Mouse (Mus musculus): ENCODE data around the gene Ggps1. TPM values are rescaled to one million over a fixed set of nuclear protein-coding genes. Genes with fewer than 3 reads are reported as not detected.

The Ggps1 gene
- polyA plus RNA-seq, 1 experiment from 2014 or later: 75.6 TPM

GRCm38 (mm10) chr13:14014540-14014939 lies 48.7 kb downstream of the Ggps1 start:
- 94% methylated on average over 4 of the region's 4 CpGs for WGBS

GRCm38 (mm10) chr13:14014001-14014400 lies 49.3 kb downstream of the Ggps1 start:
- Histone ChIP-seq H3K4me2 (ENCODE audit: low read depth, low read length) (no peak overlapping the region), H3K27me3 (ENCODE audit: control insufficient read depth, insufficient read depth, low read length) (no peaks in the 10 kb centered on the region), H3K36me3 (replicated peaks; ENCODE audit: control insufficient read depth, insufficient read depth, low read depth, low read length) (no peaks in the 10 kb centered on the region; the same call in 1 of the 2 replicates), H3K4me3 (ENCODE audit: low read depth, low read length) (no peak overlapping the region), H3K9me3 (replicated peaks; ENCODE audit: control insufficient read depth, low read length) (no peaks in the 10 kb centered on the region), H3K9ac (replicated peaks; ENCODE audit: low read length) (no peak overlapping the region), H3K4me1 (ENCODE audit: control insufficient read depth, insufficient read depth, low read length) (no peaks in the 10 kb centered on the region), H3K27ac (replicated peaks; ENCODE audit: low read depth, low read length) (no peak overlapping the region)
- ATAC-seq (replicated peaks; ENCODE audit: insufficient number of reproducible peaks, low FRiP score, low TSS enrichment, low read depth) (no peak), DNase-seq (ENCODE audit: low spot score) (no peak)
- 95% methylated on average over 2 of the region's 2 CpGs for WGBS

More at GRCm38 (mm10) chr13:14014540-14014939, 48.7 kb downstream of the Ggps1 start:
- DNase-seq (ENCODE audit: low spot score) (no peak), ATAC-seq (replicated peaks; ENCODE audit: insufficient number of reproducible peaks, low FRiP score, low TSS enrichment, low read depth) (no peak)
- Histone ChIP-seq H3K4me3 (ENCODE audit: low read depth, low read length) (no peak overlapping the region), H3K27me3 (ENCODE audit: control insufficient read depth, insufficient read depth, low read length) (no peaks in the 10 kb centered on the region), H3K4me1 (ENCODE audit: control insufficient read depth, insufficient read depth, low read length) (no peaks in the 10 kb centered on the region), H3K4me2 (ENCODE audit: low read depth, low read length) (no peak overlapping the region), H3K9ac (replicated peaks; ENCODE audit: low read length) (no peak overlapping the region), H3K36me3 (replicated peaks; ENCODE audit: control insufficient read depth, insufficient read depth, low read depth, low read length) (peaks cover 2% of the 10 kb centered on the region), H3K9me3 (replicated peaks; ENCODE audit: control insufficient read depth, low read length) (no peaks in the 10 kb centered on the region), H3K27ac (replicated peaks; ENCODE audit: low read depth, low read length) (no peak overlapping the region)

- H3K27ac ChIP-seq (replicated peaks; ENCODE audit: low read depth, low read length): no peak overlapping the region
- no peaks in the 10 kb centered on the region for H3K9me3 ChIP-seq (replicated peaks; ENCODE audit: control insufficient read depth, low read length)
- H3K36me3 ChIP-seq (replicated peaks; ENCODE audit: control insufficient read depth, insufficient read depth, low read depth, low read length): no peaks in the 10 kb centered on the region; the same call in 1 of the 2 replicates
- ATAC-seq (replicated peaks; ENCODE audit: insufficient number of reproducible peaks, low FRiP score, low TSS enrichment, low read depth) (no peak), DNase-seq (ENCODE audit: low spot score) (no peak)
- no peak overlapping the region for H3K9ac ChIP-seq (replicated peaks; ENCODE audit: low read length)
- no peak overlapping the region for H3K4me2 ChIP-seq (ENCODE audit: low read depth, low read length)
- 94% methylated on average over 4 of the region's 4 CpGs for WGBS
- H3K4me3 ChIP-seq (ENCODE audit: low read depth, low read length): no peak overlapping the region
- no peaks in the 10 kb centered on the region for H3K4me1 ChIP-seq (ENCODE audit: control insufficient read depth, insufficient read depth, low read length)
- no peaks in the 10 kb centered on the region for H3K27me3 ChIP-seq (ENCODE audit: control insufficient read depth, insufficient read depth, low read length)
Observed at GRCm38 (mm10) chr13:14011454-14011995, 51.8 kb downstream of the Ggps1 start.

GRCm38 (mm10) chr13:14006056-14006455 lies 57.2 kb downstream of the Ggps1 start:
- DNase-seq (ENCODE audit: low spot score) (no peak), ATAC-seq (replicated peaks; ENCODE audit: insufficient number of reproducible peaks, low FRiP score, low TSS enrichment, low read depth) (no peak)
- H3K9ac ChIP-seq (replicated peaks; ENCODE audit: low read length): no peak overlapping the region
- no peaks in the 10 kb centered on the region for H3K9me3 ChIP-seq (replicated peaks; ENCODE audit: control insufficient read depth, low read length)
- H3K4me1 ChIP-seq (ENCODE audit: control insufficient read depth, insufficient read depth, low read length): no peaks in the 10 kb centered on the region
- H3K36me3 ChIP-seq (replicated peaks; ENCODE audit: control insufficient read depth, insufficient read depth, low read depth, low read length): no peaks in the 10 kb centered on the region; the same call in none of the 2 replicates
- H3K27me3 ChIP-seq (ENCODE audit: control insufficient read depth, insufficient read depth, low read length): no peaks in the 10 kb centered on the region
- no peak overlapping the region for H3K4me2 ChIP-seq (ENCODE audit: low read depth, low read length)
- 66% methylated on average over 2 of the region's 2 CpGs for WGBS
- H3K27ac ChIP-seq (replicated peaks; ENCODE audit: low read depth, low read length): no peak overlapping the region
- no peak overlapping the region for H3K4me3 ChIP-seq (ENCODE audit: low read depth, low read length)

- no peak overlapping the region for H3K4me2 ChIP-seq (ENCODE audit: low read depth, low read length)
- H3K36me3 ChIP-seq (replicated peaks; ENCODE audit: control insufficient read depth, insufficient read depth, low read depth, low read length): no peaks in the 10 kb centered on the region; the same call in none of the 2 replicates
- no peaks in the 10 kb centered on the region for H3K27me3 ChIP-seq (ENCODE audit: control insufficient read depth, insufficient read depth, low read length)
- ATAC-seq (replicated peaks; ENCODE audit: insufficient number of reproducible peaks, low FRiP score, low TSS enrichment, low read depth) (no peak), DNase-seq (ENCODE audit: low spot score) (no peak)
- no peaks in the 10 kb centered on the region for H3K9me3 ChIP-seq (replicated peaks; ENCODE audit: control insufficient read depth, low read length)
- H3K4me1 ChIP-seq (ENCODE audit: control insufficient read depth, insufficient read depth, low read length): no peaks in the 10 kb centered on the region
- no peak overlapping the region for H3K4me3 ChIP-seq (ENCODE audit: low read depth, low read length)
- no peak overlapping the region for H3K27ac ChIP-seq (replicated peaks; ENCODE audit: low read depth, low read length)
- WGBS: 92% methylated on average over 5 of the region's 5 CpGs
- no peak overlapping the region for H3K9ac ChIP-seq (replicated peaks; ENCODE audit: low read length)
Observed at GRCm38 (mm10) chr13:14004999-14005398, 58.3 kb downstream of the Ggps1 start.

- no peak overlapping the region for H3K4me2 ChIP-seq (ENCODE audit: low read depth, low read length)
- H3K27ac ChIP-seq (replicated peaks; ENCODE audit: low read depth, low read length): no peak overlapping the region
- H3K4me1 ChIP-seq (ENCODE audit: control insufficient read depth, insufficient read depth, low read length): no peaks in the 10 kb centered on the region
- H3K9ac ChIP-seq (replicated peaks; ENCODE audit: low read length): no peak overlapping the region
- 85% methylated on average over 4 of the region's 4 CpGs for WGBS
- H3K27me3 ChIP-seq (ENCODE audit: control insufficient read depth, insufficient read depth, low read length): no peaks in the 10 kb centered on the region
- no peak for DNase-seq (ENCODE audit: low spot score)
- no peaks in the 10 kb centered on the region for H3K9me3 ChIP-seq (replicated peaks; ENCODE audit: control insufficient read depth, low read length)
- H3K4me3 ChIP-seq (ENCODE audit: low read depth, low read length): no peak overlapping the region
- no peaks in the 10 kb centered on the region; the same call in none of the 2 replicates for H3K36me3 ChIP-seq (replicated peaks; ENCODE audit: control insufficient read depth, insufficient read depth, low read depth, low read length)
- no peak for ATAC-seq (replicated peaks; ENCODE audit: insufficient number of reproducible peaks, low FRiP score, low TSS enrichment, low read depth)
Observed at GRCm38 (mm10) chr13:14004086-14004485, 59.2 kb downstream of the Ggps1 start.

GRCm38 (mm10) chr13:14002706-14003105 lies 60.6 kb downstream of the Ggps1 start:
- Histone ChIP-seq H3K4me1 (ENCODE audit: control insufficient read depth, insufficient read depth, low read length) (no peaks in the 10 kb centered on the region), H3K9me3 (replicated peaks; ENCODE audit: control insufficient read depth, low read length) (no peaks in the 10 kb centered on the region), H3K9ac (replicated peaks; ENCODE audit: low read length) (no peak overlapping the region), H3K36me3 (replicated peaks; ENCODE audit: control insufficient read depth, insufficient read depth, low read depth, low read length) (no peaks in the 10 kb centered on the region; the same call in 1 of the 2 replicates), H3K4me2 (ENCODE audit: low read depth, low read length) (no peak overlapping the region), H3K27ac (replicated peaks; ENCODE audit: low read depth, low read length) (no peak overlapping the region), H3K4me3 (ENCODE audit: low read depth, low read length) (no peak overlapping the region), H3K27me3 (ENCODE audit: control insufficient read depth, insufficient read depth, low read length) (no peaks in the 10 kb centered on the region)
- DNase-seq (ENCODE audit: low spot score): no peak
- ATAC-seq (replicated peaks; ENCODE audit: insufficient number of reproducible peaks, low FRiP score, low TSS enrichment, low read depth): no peak
- WGBS: 88% methylated on average over 2 of the region's 2 CpGs

Data from embryonic facial prominence, embryonic 11.5 days (tissue).